Mouse (Mus musculus) forebrain, embryonic 13.5 days (tissue): ENCODE measurements around the gene Creb3l4. TPM values are rescaled to one million over a fixed set of nuclear protein-coding genes. Genes with fewer than 3 reads are reported as not detected.
"Not testable (repeated sequence)": the region's sequence is repeated elsewhere in the genome, so short reads cannot be mapped to it uniquely, and the experiment has no call there.

Source experiments
- ATAC-seq: fragments of 200-750 bp; cut with Nextera tagmentation; 2 replicates; pipeline ENCODE4 v1.8.0; 2017
- H3K27ac ChIP-seq: fragments of 300-500 bp; sonication (generic); 2 replicates; pipeline ENCODE4 v1.5.1; 2015; ENCODE audit warnings: inconsistent platforms, mild to moderate bottlenecking, moderate library complexity
- H3K27me3 ChIP-seq: fragments of 300-500 bp; sonication (generic); 2 replicates; pipeline ENCODE4 v1.6.1; 2015; ENCODE audit warnings: mild to moderate bottlenecking, inconsistent platforms
- H3K36me3 ChIP-seq: fragments of 300-500 bp; sonication (generic); 2 replicates; pipeline ENCODE4 v1.6.1; 2015; ENCODE audit warnings: mild to moderate bottlenecking, inconsistent platforms; ENCODE audit not compliant: poor library complexity, severe bottlenecking
- H3K4me1 ChIP-seq: fragments of 300-500 bp; sonication (generic); 2 replicates; pipeline ENCODE4 v1.6.1; 2015; ENCODE audit warnings: inconsistent platforms
- H3K4me2 ChIP-seq: fragments of 300-500 bp; sonication (generic); 2 replicates; pipeline ENCODE4 v1.6.1; 2015; ENCODE audit warnings: inconsistent platforms, mild to moderate bottlenecking, moderate library complexity
- H3K4me3 ChIP-seq: fragments of 300-500 bp; sonication (generic); 2 replicates; pipeline ENCODE4 v1.5.1; 2015; ENCODE audit warnings: mild to moderate bottlenecking, inconsistent platforms
- H3K9ac ChIP-seq: fragments of 300-500 bp; sonication (generic); 2 replicates; pipeline ENCODE4 v1.6.1; 2015; ENCODE audit warnings: mild to moderate bottlenecking, inconsistent platforms
- H3K9me3 ChIP-seq: fragments of 300-500 bp; sonication (generic); replicated peaks from 2 replicates; pipeline ENCODE4 v1.6.1; 2016; ENCODE audit warnings: inconsistent platforms
- WGBS: fragments of 180-500 bp; shearing (Covaris S2); methylation state at CpG from one replicate; pipeline ENCODE4 v1.1.7; 2015; 5-methylcytosine and 5-hydroxymethylcytosine counted together
- polyA plus RNA-seq: library from polyadenylated mRNA; unstranded; fragments of >200 nt; fragmentation: Nextera tagmentation; extraction: Ambion mirVana; gene quantifications from 2 replicates; pipeline ENCODE4 v1.2.1, GENCODE M21; 2015

Creb3l4 gene
- polyA plus RNA-seq, 1 experiment from 2014 or later, result 5.8 TPM

DNA sequence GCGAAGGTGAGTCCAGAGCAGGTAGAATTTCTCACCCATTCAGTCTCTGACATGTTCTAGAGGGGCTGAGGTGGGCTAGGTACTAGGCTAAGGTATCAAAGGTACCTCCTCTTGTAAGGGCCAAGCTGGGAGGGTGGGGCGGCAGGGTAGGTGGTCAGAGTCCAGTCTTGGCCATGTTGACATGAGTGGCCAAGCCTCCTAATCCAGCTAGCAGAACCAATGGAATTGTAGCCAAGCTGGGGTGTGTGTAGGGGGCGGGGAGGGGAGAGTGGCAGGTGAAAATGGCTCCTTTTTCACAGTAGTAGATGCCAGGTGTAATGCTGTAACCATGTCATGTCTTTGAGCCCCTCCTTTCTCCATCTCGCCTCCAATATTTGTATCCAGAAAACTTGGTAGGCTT is 15.2 kb upstream of the Creb3l4 start:
- 88% methylated on average over 4 of the region's 4 CpGs for WGBS
- H3K27me3 ChIP-seq, result no peaks in the 10 kb centered on the region
- H3K9me3 ChIP-seq, result no peaks in the 10 kb centered on the region
- no peak overlapping the region for H3K4me3 ChIP-seq
- H3K9ac ChIP-seq, result no peak overlapping the region
- H3K4me1 ChIP-seq, result peaks cover 17% of the 10 kb centered on the region
- ATAC-seq, result no peak
- H3K4me2 ChIP-seq, result no peak overlapping the region
- H3K36me3 ChIP-seq, result peaks cover 66% of the 10 kb centered on the region
- H3K27ac ChIP-seq, result no peak overlapping the region

GRCm38 (mm10) chr3:90256731-90257530 is 13.6 kb upstream of the Creb3l4 start:
- Histone ChIP-seq H3K4me2 (no peak overlapping the region), H3K36me3 (peaks cover 50% of the 10 kb centered on the region), H3K4me1 (peaks cover 17% of the 10 kb centered on the region), H3K9ac (0 out of 2 replicates have a peak overlapping the region, but pooled peaks have one; percentile 8), H3K27ac (no peak overlapping the region), H3K27me3 (no peaks in the 10 kb centered on the region), H3K4me3 (no peak overlapping the region), H3K9me3 (no peaks in the 10 kb centered on the region)
- ATAC-seq, result no peak
- WGBS, result 91% methylated on average over 19 of the region's 19 CpGs

DNA sequence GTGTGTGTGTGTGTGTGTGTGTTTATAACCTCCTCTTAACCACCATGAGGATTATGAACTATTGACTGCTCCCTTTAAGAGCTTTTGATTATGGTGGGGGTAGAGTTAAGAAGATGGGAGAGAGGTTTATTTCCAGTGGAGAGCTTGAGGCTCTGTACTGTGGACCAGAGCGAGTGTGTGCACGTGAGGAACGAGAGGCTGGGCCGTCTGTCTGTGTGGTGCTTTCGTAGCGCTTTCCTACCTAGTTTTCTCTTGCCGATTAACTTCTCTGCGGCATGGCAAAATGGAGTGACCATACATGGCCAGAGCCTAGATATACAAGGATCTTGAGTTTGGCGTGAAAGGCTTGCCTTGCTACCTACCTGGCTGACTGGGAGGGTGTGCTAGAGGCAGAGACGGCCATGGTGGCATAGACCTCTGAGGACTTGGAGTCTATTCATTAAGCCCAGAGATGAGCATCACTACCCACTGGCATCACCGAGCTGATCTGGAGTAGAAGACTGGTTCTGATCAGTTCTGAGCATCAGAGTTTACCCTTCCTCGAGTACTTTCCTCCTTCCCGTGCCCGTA is 12.6 kb upstream of the Creb3l4 start:
- 0 out of 2 replicates have a peak overlapping the region, but pooled peaks have one; percentile 0 for H3K9ac ChIP-seq
- peaks cover 49% of the 10 kb centered on the region for H3K36me3 ChIP-seq
- peak overlapping the region; percentile 65 for H3K4me2 ChIP-seq
- H3K4me1 ChIP-seq, result peaks cover 19% of the 10 kb centered on the region
- 0 out of 2 replicates have a peak overlapping the region, but pooled peaks have one; percentile 89 for H3K4me3 ChIP-seq
- H3K27me3 ChIP-seq, result no peaks in the 10 kb centered on the region
- H3K9me3 ChIP-seq, result no peaks in the 10 kb centered on the region
- 94% methylated on average over 14 of the region's 14 CpGs for WGBS
- no peak overlapping the region for H3K27ac ChIP-seq
- ATAC-seq, result no peak

DNA sequence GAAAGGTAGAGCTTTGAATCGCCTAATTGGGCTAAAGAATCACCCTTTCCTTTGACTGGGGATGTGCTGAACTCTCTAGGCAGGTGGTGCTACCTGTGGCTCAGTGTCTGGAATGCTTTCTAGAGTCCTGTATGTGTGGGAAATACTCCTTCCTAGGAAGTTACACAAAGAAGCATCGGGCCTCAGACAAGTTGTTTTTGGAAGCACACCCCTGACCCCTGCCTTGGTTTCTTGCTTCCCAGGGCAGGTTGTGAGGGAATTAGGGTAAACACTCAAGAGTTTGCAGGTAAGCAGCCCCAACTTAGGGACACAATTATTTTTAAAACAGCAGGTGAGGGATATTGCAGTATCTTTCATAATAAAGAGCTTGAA is 11.9 kb upstream of the Creb3l4 start:
- H3K36me3 ChIP-seq, result peaks cover 48% of the 10 kb centered on the region
- no peaks in the 10 kb centered on the region for H3K9me3 ChIP-seq
- peak overlapping the region; percentile 65 for H3K4me2 ChIP-seq
- H3K4me1 ChIP-seq, result peaks cover 23% of the 10 kb centered on the region
- H3K27me3 ChIP-seq, result no peaks in the 10 kb centered on the region
- ATAC-seq, result no peak
- H3K4me3 ChIP-seq, result peak overlapping the region; percentile 89
- H3K27ac ChIP-seq, result no peak overlapping the region
- peak overlapping the region; percentile 92 for H3K9ac ChIP-seq
- WGBS, result 25% methylated on average over 2 of the region's 2 CpGs

DNA sequence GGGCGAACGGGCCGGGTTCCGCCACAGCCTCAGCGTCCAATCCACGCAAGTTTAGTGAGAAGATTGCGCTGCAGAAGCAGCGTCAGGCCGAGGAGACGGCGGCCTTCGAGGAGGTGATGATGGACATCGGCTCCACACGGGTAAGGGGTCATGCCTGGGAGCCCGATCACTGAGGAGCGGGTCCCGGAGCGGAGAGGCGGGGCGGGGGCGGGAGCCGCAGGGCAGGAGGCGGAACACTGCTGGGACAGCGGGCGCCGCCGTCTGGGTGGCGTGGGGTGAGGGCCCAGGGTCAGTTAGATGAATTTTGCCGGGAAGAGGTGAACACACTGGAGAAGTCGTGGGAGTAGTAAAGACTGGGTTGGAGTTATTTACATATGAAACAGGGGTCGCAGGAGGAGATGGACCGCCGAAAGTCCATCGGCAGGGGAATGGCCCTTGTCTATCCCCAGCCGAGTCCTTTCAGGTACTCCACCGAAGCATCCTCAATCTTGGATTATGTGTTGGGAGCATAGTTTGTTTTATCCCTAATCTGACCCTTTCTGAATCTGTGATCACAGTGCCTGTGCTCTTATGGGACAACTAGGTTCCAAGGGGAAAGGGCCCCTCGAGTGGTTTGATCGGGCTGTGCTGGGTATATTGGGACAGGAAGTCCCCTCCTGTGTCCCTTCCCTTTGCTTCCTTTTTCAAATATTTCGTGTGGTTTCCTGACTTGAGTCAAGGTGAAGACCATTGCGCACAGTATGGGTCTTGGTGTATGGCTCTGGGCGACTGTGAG is 11.3 kb upstream of the Creb3l4 start:
- peak overlapping the region; percentile 92 for H3K9ac ChIP-seq
- peak overlapping the region; percentile 89 for H3K4me3 ChIP-seq
- H3K4me1 ChIP-seq, result peaks cover 23% of the 10 kb centered on the region
- H3K27me3 ChIP-seq, result no peaks in the 10 kb centered on the region
- H3K27ac ChIP-seq, result peak overlapping the region; percentile 74
- H3K36me3 ChIP-seq, result peaks cover 42% of the 10 kb centered on the region
- no peak for ATAC-seq
- H3K9me3 ChIP-seq, result no peaks in the 10 kb centered on the region
- WGBS, result under 1% methylated on average over 41 of the region's 41 CpGs
- H3K4me2 ChIP-seq, result peak overlapping the region; percentile 65

- H3K4me1 ChIP-seq, result peaks cover 30% of the 10 kb centered on the region
- peak within 1 kb of the TSS; percentile 65 for H3K4me2 ChIP-seq
- H3K27me3 ChIP-seq, result no peaks in the 10 kb centered on the region
- ATAC-seq, result peak; percentile 97
- peak within 1 kb of the TSS; percentile 92 for H3K9ac ChIP-seq
- no peaks in the 10 kb centered on the region for H3K9me3 ChIP-seq
- H3K36me3 ChIP-seq, result peaks cover 34% of the 10 kb centered on the region
- WGBS, result 2% methylated on average over 40 of the region's 40 CpGs
- H3K27ac ChIP-seq, result peak within 1 kb of the TSS; percentile 74
- peak within 1 kb of the TSS; percentile 89 for H3K4me3 ChIP-seq
Measured at GRCm38 (mm10) chr3:90253653-90254418, 10.5 kb upstream of the Creb3l4 start, which contains the start of gene Crtc2. Gene Crtc2, plus strand, starts transcription at chr3:90254163.

- not testable (repeated sequence) for H3K27me3 ChIP-seq, H3K9me3 ChIP-seq, H3K4me3 ChIP-seq, H3K27ac ChIP-seq, H3K9ac ChIP-seq
- 0 out of 2 replicates have a peak, but pooled peaks have one; percentile 1 for ATAC-seq
- Histone ChIP-seq H3K36me3 (peaks cover 28% of the 10 kb centered on the region), H3K4me2 (peak overlapping the region; percentile 65), H3K4me1 (peaks cover 34% of the 10 kb centered on the region)
- 100% methylated on average over 1 of the region's 1 CpGs for WGBS
Measured at GRCm38 (mm10) chr3:90253174-90253573, 9.9 kb upstream of the Creb3l4 start.

DNA sequence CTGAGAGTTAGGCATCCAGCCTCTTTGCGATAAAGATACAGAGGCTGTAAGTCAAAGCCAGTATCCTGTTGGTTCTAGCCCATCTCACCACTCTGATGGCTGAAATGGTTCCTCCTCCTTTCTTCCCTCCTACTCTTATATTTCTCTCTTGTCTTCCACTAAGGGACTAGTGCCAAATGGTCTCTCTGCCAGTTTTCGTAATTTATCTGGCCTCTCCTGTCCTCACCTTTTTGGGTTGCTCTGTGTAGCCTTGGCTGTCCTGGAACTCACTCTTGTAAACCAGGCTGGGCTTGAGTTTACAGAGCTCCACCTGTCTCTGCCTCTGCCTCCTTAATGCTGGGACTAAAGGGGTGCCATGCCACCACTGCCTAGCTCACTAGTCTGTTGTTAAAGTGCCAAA is 9.3 kb upstream of the Creb3l4 start:
- H3K9ac ChIP-seq, H3K4me2 ChIP-seq, H3K4me3 ChIP-seq, H3K27me3 ChIP-seq, ATAC-seq, H3K27ac ChIP-seq, H3K9me3 ChIP-seq: not testable (repeated sequence)
- Histone ChIP-seq H3K36me3 (peaks cover 22% of the 10 kb centered on the region), H3K4me1 (peaks cover 34% of the 10 kb centered on the region)
- WGBS, result 97% methylated on average over 2 of the region's 2 CpGs

DNA sequence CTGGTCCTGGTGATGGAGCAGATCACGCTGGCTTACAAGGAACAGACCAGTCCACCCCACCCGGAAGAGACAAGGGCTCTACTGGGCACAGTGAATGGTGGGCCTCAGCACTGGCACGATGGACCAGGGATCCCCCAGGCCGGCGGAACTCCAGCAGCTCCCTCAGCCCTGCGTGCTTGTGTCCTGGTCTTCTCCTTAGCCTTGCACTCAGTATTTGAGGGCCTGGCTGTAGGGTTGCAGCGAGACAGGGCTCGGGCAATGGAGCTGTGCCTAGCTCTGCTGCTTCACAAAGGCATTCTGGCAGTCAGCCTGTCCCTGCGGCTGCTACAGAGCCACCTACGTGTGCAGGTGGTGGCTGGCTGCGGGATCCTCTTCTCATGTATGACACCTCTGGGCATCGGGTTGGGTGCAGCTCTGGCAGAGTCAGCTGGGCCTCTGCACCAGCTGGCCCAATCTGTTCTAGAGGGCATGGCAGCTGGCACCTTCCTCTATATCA is 8.5 kb upstream of the Creb3l4 start:
- H3K4me2 ChIP-seq, result not testable (repeated sequence)
- WGBS, result 93% methylated on average over 9 of the region's 12 CpGs

GRCm38 (mm10) chr3:90250791-90251190 is 7.5 kb upstream of the Creb3l4 start:
- Histone ChIP-seq H3K4me1 (peaks cover 30% of the 10 kb centered on the region), H3K27me3 (no peaks in the 10 kb centered on the region), H3K4me3 (no peak overlapping the region), H3K4me2 (no peak overlapping the region), H3K9me3 (no peaks in the 10 kb centered on the region), H3K27ac (no peak overlapping the region), H3K36me3 (peaks cover 15% of the 10 kb centered on the region), H3K9ac (no peak overlapping the region)
- WGBS, result 90% methylated on average over 6 of the region's 6 CpGs
- no peak for ATAC-seq

More for the DNA sequence above, 8.5 kb upstream of the Creb3l4 start:
- not testable (repeated sequence) for H3K27me3 ChIP-seq, ATAC-seq, H3K9ac ChIP-seq, H3K9me3 ChIP-seq, H3K27ac ChIP-seq, H3K4me3 ChIP-seq
- Histone ChIP-seq H3K36me3 (peaks cover 15% of the 10 kb centered on the region), H3K4me1 (peaks cover 37% of the 10 kb centered on the region)

- H3K4me1 ChIP-seq, result peaks cover 25% of the 10 kb centered on the region
- WGBS, result 5% methylated on average over 10 of the region's 10 CpGs
- no peaks in the 10 kb centered on the region for H3K27me3 ChIP-seq
- H3K4me3 ChIP-seq, result peak overlapping the region; percentile 60
- no peak for ATAC-seq
- peaks cover 15% of the 10 kb centered on the region for H3K36me3 ChIP-seq
- H3K27ac ChIP-seq, result peak overlapping the region; percentile 77
- no peaks in the 10 kb centered on the region for H3K9me3 ChIP-seq
- H3K4me2 ChIP-seq, result peak overlapping the region; percentile 82
- peak overlapping the region; percentile 80 for H3K9ac ChIP-seq
Measured at GRCm38 (mm10) chr3:90248746-90249100, 5.4 kb upstream of the Creb3l4 start.
